Mouse (Mus musculus) erythroblast, embryonic 14.5 days (primary cell): ENCODE data around the gene Pdc.
"Not testable (repeated sequence)": the region's sequence is repeated elsewhere in the genome, so short reads cannot be mapped to it uniquely, and the experiment has no call there.

Experiments used
- GATA1 ChIP-seq: IDR thresholded peaks from 2 replicates; pipeline ENCODE4 v1.6.1; 2012; ENCODE audit warnings: low read length, inconsistent platforms, mixed read lengths
- TAL1 ChIP-seq: IDR thresholded peaks from 3 replicates; pipeline ENCODE4 v1.6.1; 2012; ENCODE audit warnings: low read length, inconsistent platforms, mixed read lengths

GRCm38 (mm10) chr1:150294051-150294450 lies 25.2 kb upstream of the Pdc start:
- not testable (repeated sequence) for TF ChIP-seq GATA1, TAL1
